Mouse (Mus musculus) forebrain, embryonic 16.5 days (tissue): ENCODE results near the gene Clta. TPM values are rescaled to one million over a fixed set of nuclear protein-coding genes. Genes with fewer than 3 reads are reported as not detected.

Experiments used
- ATAC-seq: fragments of 200-750 bp; cut with Nextera tagmentation; 2 replicates; pipeline ENCODE4 v1.8.0; 2017; ENCODE audit warnings: mild to moderate bottlenecking, moderate library complexity
- H3K27ac ChIP-seq: fragments of 300-500 bp; sonication (generic); 2 replicates; pipeline ENCODE4 v1.5.1; 2014; ENCODE audit warnings: low read length, control low read depth
- H3K27me3 ChIP-seq: fragments of 300-500 bp; sonication (generic); replicated peaks from 2 replicates; pipeline ENCODE4 v1.6.1; 2014; ENCODE audit warnings: low read length; ENCODE audit not compliant: control insufficient read depth, insufficient read depth
- H3K36me3 ChIP-seq: fragments of 300-500 bp; sonication (generic); 2 replicates; pipeline ENCODE4 v1.6.1; 2014; ENCODE audit not compliant: control insufficient read depth, insufficient read depth
- H3K4me1 ChIP-seq: fragments of 300-500 bp; sonication (generic); replicated peaks from 2 replicates; pipeline ENCODE4 v1.6.1; 2014; ENCODE audit warnings: low read length; ENCODE audit not compliant: control insufficient read depth, insufficient read depth
- H3K4me2 ChIP-seq: fragments of 300-500 bp; sonication (generic); 2 replicates; pipeline ENCODE4 v1.6.1; 2014; ENCODE audit warnings: mild to moderate bottlenecking, low read length, control low read depth
- H3K4me3 ChIP-seq: fragments of 300-500 bp; sonication (generic); replicated peaks from 2 replicates; pipeline ENCODE4 v1.5.1; 2014; ENCODE audit warnings: mild to moderate bottlenecking, low read length, control low read depth
- H3K9ac ChIP-seq: fragments of 300-500 bp; sonication (generic); replicated peaks from 2 replicates; pipeline ENCODE4 v1.6.1; 2014; ENCODE audit warnings: low read depth, low read length, control low read depth
- H3K9me3 ChIP-seq: fragments of 300-500 bp; sonication (generic); 2 replicates; pipeline ENCODE4 v1.6.1; 2016; ENCODE audit warnings: low read length; ENCODE audit not compliant: control insufficient read depth
- WGBS: fragments of 180-500 bp; shearing (Covaris S2); extraction: QIAGEN DNeasy Blood & Tissue Kit; methylation state at CpG from one replicate; pipeline ENCODE4 v1.1.7; 2014; 5-methylcytosine and 5-hydroxymethylcytosine counted together
- polyA plus RNA-seq: library from polyadenylated mRNA; unstranded; fragments of >200 nt; fragmentation: Nextera tagmentation; extraction: Ambion mirVana; gene quantifications from 2 replicates; pipeline ENCODE4 v1.2.1, GENCODE M21; 2015

Clta gene
- polyA plus RNA-seq, 1 experiment from 2014 or later, result 296 TPM

DNA sequence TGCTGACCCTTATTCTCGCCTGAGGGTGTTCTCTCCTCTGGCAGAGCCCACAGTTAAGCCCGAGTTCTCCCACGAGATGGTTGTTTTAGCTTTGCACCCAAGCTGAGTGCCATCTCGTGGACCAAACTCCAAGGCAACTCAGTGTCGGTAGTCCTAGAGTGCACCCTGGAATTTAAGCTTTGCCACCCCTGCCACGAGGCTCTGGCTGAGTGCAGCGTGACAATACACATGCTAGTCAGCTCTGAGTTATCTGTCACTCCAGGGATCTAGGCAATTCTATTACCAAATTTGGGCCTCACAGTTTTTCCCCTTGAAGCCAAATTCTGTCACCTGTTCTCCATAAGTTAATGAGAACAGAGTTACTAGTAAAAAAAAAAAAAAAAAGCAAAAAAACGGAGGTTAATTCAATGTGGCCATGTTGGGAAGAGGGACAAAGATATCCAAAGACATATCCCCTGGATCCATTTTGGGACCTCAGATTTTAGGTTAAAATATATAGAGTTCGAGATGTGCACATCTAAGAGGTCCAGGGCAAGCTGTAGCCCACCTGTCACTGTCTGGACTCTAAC, 68.7 kb downstream of the Clta start:
- H3K9me3 ChIP-seq, result no peaks in the 10 kb centered on the region; the same call in 1 of the 2 replicates
- no peaks in the 10 kb centered on the region for H3K36me3 ChIP-seq
- H3K4me1 ChIP-seq, result peaks cover 18% of the 10 kb centered on the region
- no peaks in the 10 kb centered on the region for H3K27me3 ChIP-seq
- H3K4me2 ChIP-seq, result peak overlapping the region; percentile 71
- ATAC-seq, result peak; percentile 70
- 9% methylated on average over 9 of the region's 9 CpGs for WGBS
- peak overlapping the region; percentile 63 for H3K4me3 ChIP-seq
- peak overlapping the region; percentile 80 for H3K9ac ChIP-seq
- H3K27ac ChIP-seq, result peak overlapping the region; percentile 41

DNA sequence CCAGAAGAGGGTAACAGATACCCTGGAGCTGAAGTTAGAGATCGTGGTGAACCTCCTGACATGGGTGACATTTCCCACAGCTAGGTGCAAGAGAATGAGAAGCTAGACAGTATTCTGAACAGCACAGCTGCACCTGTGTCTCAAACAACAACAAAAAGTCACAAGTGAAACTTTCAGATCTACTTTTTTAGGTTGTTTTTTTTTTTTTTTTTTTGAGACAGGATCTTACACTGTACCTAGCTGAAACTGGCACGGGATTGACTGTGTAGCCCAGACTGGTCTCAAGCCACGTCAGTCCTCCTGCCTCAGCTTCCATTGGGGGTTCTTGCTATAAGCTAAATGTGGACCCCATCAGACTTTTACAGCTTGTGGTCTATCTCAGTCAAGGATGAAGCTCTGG, 69.5 kb downstream of the Clta start:
- no peaks in the 10 kb centered on the region; the same call in 1 of the 2 replicates for H3K9me3 ChIP-seq
- no peak overlapping the region for H3K4me2 ChIP-seq
- H3K4me3 ChIP-seq, result no peak overlapping the region
- WGBS, result 87% methylated on average over 3 of the region's 3 CpGs
- no peaks in the 10 kb centered on the region for H3K36me3 ChIP-seq
- peaks cover 18% of the 10 kb centered on the region for H3K4me1 ChIP-seq
- H3K27me3 ChIP-seq, result no peaks in the 10 kb centered on the region
- no peak for ATAC-seq
- H3K9ac ChIP-seq, result no peak overlapping the region
- no peak overlapping the region for H3K27ac ChIP-seq

DNA sequence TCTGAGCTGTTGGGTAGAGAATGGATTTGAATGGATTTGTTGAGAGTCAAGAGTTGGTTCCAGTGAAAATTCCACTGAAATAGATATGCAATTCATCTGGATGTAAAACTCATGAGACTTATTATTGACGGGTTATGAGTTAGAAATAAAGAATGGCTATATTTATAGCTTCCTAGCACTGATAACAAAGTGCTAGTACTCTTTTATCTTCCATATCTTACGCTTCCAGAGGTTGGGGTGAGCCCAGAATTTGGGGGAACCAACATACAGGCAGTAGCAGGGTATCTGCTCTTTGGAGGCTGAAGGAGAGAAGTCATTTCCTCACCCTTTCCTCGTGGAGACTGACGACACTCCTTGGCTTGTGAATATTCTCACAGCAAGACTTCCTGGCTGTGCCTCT, 70.2 kb downstream of the Clta start:
- Histone ChIP-seq H3K4me3 (no peak overlapping the region), H3K9me3 (no peaks in the 10 kb centered on the region; the same call in 1 of the 2 replicates), H3K9ac (no peak overlapping the region), H3K27me3 (no peaks in the 10 kb centered on the region), H3K4me1 (peaks cover 18% of the 10 kb centered on the region), H3K27ac (no peak overlapping the region), H3K36me3 (no peaks in the 10 kb centered on the region), H3K4me2 (no peak overlapping the region)
- ATAC-seq, result no peak
- WGBS, result 81% methylated on average over 4 of the region's 4 CpGs

DNA sequence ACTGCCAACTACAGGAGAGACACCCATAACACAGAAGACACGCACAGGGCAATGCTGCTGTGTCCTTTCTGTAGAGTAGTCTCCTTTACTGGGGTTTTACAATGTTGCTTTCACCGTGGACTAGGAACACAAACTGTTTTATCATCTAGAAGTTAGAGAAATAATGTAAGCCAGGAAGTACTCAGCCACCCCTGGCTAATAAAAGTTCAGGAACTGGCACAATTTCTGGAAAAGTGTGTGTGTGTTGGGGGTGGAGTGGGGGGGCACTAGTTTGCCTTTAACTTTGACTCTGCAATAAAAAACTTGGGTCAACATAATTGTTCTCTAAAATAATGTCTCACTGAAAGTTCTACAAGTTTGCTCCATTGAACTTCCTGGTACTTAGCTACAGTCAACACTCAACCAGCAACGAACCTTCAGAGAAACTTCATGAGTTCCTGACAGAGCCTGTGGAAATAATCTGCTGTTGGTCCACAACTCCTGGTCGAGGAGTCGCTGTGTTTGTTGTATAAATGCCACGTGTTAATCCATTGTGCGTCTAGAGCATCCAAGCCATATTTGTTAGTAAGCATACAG, 74.2 kb downstream of the Clta start:
- whole genome bisulfite sequencing, result 84% methylated on average over 7 of the region's 7 CpGs

More for the DNA sequence above, 74.2 kb downstream of the Clta start:
- Histone ChIP-seq H3K27ac (no peak overlapping the region), H3K9me3 (no peaks in the 10 kb centered on the region), H3K4me3 (no peak overlapping the region), H3K36me3 (no peaks in the 10 kb centered on the region), H3K27me3 (no peaks in the 10 kb centered on the region), H3K4me2 (no peak overlapping the region), H3K9ac (no peak overlapping the region), H3K4me1 (no peaks in the 10 kb centered on the region)
- ATAC-seq, result no peak

Other genes starting within 250 kb of the Clta start
- gene Olfr159, start 233.4 kb upstream of the Clta start, polyA plus RNA-seq, result not detected in 2 replicates
- gene Olfr156, start 180.6 kb upstream of the Clta start, polyA plus RNA-seq, result not detected in 2 replicates
- not detected in 2 replicates for gene Olfr157, start 164.3 kb upstream of the Clta start, polyA plus RNA-seq
- not detected in 2 replicates for gene Olfr155, start 152.9 kb upstream of the Clta start, polyA plus RNA-seq
- gene Reck, start 128.9 kb upstream of the Clta start, polyA plus RNA-seq, result 4.8 and 5.1 TPM in 2 replicates
- gene Glipr2, start 47.1 kb upstream of the Clta start, polyA plus RNA-seq, result 27.2 and 28.8 TPM in 2 replicates
- gene Ccin, start 21.0 kb upstream of the Clta start, polyA plus RNA-seq, result not detected in 2 replicates
- 29.2 and 30.6 TPM in 2 replicates for gene Gne, start 79.7 kb downstream of the Clta start, polyA plus RNA-seq
- 39.8 and 41.7 TPM in 2 replicates for gene Rnf38, start 229.3 kb downstream of the Clta start, polyA plus RNA-seq